Mouse (Mus musculus) heart, postnatal 0 days (tissue): Measurements from ENCODE around the gene Nacc1.

Experiments
- CTCF ChIP-seq: IDR thresholded peaks from 2 replicates; pipeline ENCODE4 v1.5.1; 2016; ENCODE audit warnings: antibody characterized with exemption, control low read depth, low read depth
- EP300 ChIP-seq: IDR thresholded peaks from 2 replicates; pipeline ENCODE4 v1.6.1; 2016; ENCODE audit warnings: antibody characterized with exemption, low read depth

DNA sequence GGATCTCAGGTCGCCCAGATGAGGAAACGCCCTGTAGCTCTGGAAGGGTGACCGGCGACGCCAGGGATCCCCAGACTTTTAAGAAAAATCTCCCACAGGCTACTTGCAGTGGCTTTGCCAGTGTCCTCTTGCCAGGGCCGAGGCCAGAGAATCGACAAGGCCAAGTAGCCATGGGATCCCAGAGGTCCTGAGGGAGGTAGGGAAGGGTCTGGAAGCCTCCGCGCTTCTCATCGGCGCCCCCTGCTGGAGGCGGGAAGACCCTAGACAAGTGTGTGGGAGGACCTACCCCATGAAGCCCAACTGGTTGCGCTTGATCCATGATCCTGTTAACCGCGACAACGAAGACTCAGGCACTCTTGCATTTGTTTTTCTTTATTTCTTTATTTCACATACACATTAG lies 16.7 kb upstream of the Nacc1 start:
- TF ChIP-seq CTCF (peak; percentile 66), EP300 (no peak)
